Mouse (Mus musculus): ENCODE data around the gene Olfr1175-ps. TPM values are rescaled to one million over a fixed set of nuclear protein-coding genes. Genes with fewer than 3 reads are reported as not detected.

The Olfr1175-ps gene
- not detected in 2 replicates for polyA plus RNA-seq (2014; fragmentation: Nextera tagmentation; extraction: Ambion mirVana)

DNA sequence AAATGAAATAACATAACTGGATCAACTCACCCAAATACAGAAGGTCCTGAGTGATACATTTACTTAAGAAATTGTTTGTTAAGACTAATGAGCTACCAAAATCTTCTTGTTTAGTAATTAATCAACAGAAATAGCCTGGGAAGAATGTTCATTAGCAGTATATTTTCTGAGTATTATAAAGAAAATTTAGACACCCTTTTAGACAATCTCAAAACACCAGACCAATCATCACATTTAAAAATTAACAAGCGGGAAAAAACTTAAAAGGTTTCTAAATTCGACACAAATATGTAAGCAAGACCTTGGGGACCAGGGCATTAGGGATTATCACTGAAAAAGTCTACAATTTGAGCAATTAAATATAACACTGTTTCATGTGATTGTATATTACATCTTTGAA is at the start of gene Olfr1175-ps:
TSS of gene Olfr1175-ps (minus strand) at position 101 of the 400 bp plus-strand sequence.
- no peak for ATAC-seq (ENCODE audit: insufficient number of reproducible peaks, low FRiP score, low TSS enrichment, low read depth)
- Histone ChIP-seq H3K9ac (ENCODE audit: low read length) (no peak within 1 kb of the TSS), H3K27ac (replicated peaks; ENCODE audit: low read depth, low read length) (no peak within 1 kb of the TSS), H3K27me3 (ENCODE audit: control insufficient read depth, insufficient read depth, low read length) (no peaks in the 10 kb centered on the region), H3K4me1 (ENCODE audit: control insufficient read depth, insufficient read depth, low read length) (no peaks in the 10 kb centered on the region), H3K9me3 (ENCODE audit: control insufficient read depth, low read length) (no peaks in the 10 kb centered on the region), H3K4me3 (ENCODE audit: low read depth, low read length) (no peak within 1 kb of the TSS), H3K36me3 (ENCODE audit: control insufficient read depth, insufficient read depth, low read length) (no peaks in the 10 kb centered on the region), H3K4me2 (ENCODE audit: low read depth, severe bottlenecking) (no peak within 1 kb of the TSS)
- WGBS = 86% methylated on average over 2 of the region's 2 CpGs
- DNase-seq (ENCODE audit: low spot score) = no peak

DNA sequence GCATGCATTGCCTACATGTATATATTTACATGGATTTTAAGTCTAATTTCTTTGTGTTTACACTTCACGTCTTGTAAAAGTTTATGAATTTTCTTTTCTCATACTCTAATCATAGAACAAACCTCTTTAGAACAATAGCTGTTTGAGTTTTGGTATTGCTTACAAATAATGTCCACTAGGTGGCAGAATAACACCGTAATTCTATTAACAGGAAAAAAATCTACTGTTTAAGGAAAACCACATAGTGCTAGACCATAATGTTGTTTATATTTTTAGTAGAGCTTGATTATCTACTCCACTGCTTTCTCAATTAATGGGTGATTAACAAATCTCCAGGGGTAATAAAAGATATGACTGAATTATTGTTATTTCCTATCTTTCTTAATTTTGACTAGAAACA is 29.3 kb upstream of the Olfr1175-ps start:
- H3K27me3 ChIP-seq (ENCODE audit: control insufficient read depth, insufficient read depth, low read length) = no peaks in the 10 kb centered on the region
- ATAC-seq (ENCODE audit: insufficient number of reproducible peaks, low FRiP score, low TSS enrichment, low read depth) = no peak
- H3K9me3 ChIP-seq (ENCODE audit: control insufficient read depth, low read length) = no peaks in the 10 kb centered on the region
- WGBS = 4% methylated on average over 2 of the region's 2 CpGs
- no peak overlapping the region for H3K4me2 ChIP-seq (ENCODE audit: low read depth, severe bottlenecking)
- no peaks in the 10 kb centered on the region for H3K4me1 ChIP-seq (ENCODE audit: control insufficient read depth, insufficient read depth, low read length)
- no peak overlapping the region for H3K4me3 ChIP-seq (ENCODE audit: low read depth, low read length)
- no peaks in the 10 kb centered on the region for H3K36me3 ChIP-seq (ENCODE audit: control insufficient read depth, insufficient read depth, low read length)
- no peak overlapping the region for H3K27ac ChIP-seq (replicated peaks; ENCODE audit: low read depth, low read length)
- DNase-seq (ENCODE audit: low spot score) = no peak
- H3K9ac ChIP-seq (ENCODE audit: low read length) = no peak overlapping the region

GRCm38 (mm10) chr2:88346392-88346791 is 19.4 kb upstream of the Olfr1175-ps start, which contains the start of gene Olfr1177-ps:
Gene Olfr1177-ps (minus strand): TSS chr2:88346492.
- no peaks in the 10 kb centered on the region for H3K4me1 ChIP-seq (ENCODE audit: control insufficient read depth, insufficient read depth, low read length)
- ATAC-seq (ENCODE audit: insufficient number of reproducible peaks, low FRiP score, low TSS enrichment, low read depth) = no peak
- no peaks in the 10 kb centered on the region for H3K9me3 ChIP-seq (ENCODE audit: control insufficient read depth, low read length)
- H3K9ac ChIP-seq (ENCODE audit: low read length) = no peak within 1 kb of the TSS
- 81% methylated on average over 1 of the region's 1 CpGs for WGBS
- no peaks in the 10 kb centered on the region for H3K27me3 ChIP-seq (ENCODE audit: control insufficient read depth, insufficient read depth, low read length)
- no peak for DNase-seq (ENCODE audit: low spot score)
- no peaks in the 10 kb centered on the region for H3K36me3 ChIP-seq (ENCODE audit: control insufficient read depth, insufficient read depth, low read length)
- no peak within 1 kb of the TSS for H3K4me3 ChIP-seq (ENCODE audit: low read depth, low read length)
- no peak within 1 kb of the TSS for H3K27ac ChIP-seq (replicated peaks; ENCODE audit: low read depth, low read length)
- no peak within 1 kb of the TSS for H3K4me2 ChIP-seq (ENCODE audit: low read depth, severe bottlenecking)

DNA sequence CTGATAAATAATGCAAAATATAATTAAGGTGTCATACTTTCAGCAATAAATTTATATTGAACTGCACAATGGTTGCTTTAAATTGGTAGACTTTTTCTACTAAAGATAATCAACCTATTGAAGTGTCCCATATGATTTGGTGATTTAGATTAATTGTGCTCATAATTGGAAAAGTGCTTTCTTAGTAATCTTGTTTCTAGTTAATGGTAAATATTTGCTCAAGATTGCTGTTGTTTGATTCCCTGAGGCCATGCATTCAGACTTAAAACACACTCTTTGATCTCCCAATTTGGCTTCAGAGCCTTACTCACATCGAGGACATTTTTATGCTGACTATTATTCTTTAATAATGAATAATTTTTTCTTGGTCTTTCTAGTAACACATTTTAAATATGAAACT is 9.4 kb upstream of the Olfr1175-ps start, which contains the start of gene Olfr1176:
TSS of gene Olfr1176 (plus strand) at position 301 of the 400 bp plus-strand sequence.
- 79% methylated on average over 1 of the region's 1 CpGs for WGBS
- H3K4me1 ChIP-seq (ENCODE audit: control insufficient read depth, insufficient read depth, low read length) = no peaks in the 10 kb centered on the region
- DNase-seq (ENCODE audit: low spot score) (no peak), ATAC-seq (ENCODE audit: insufficient number of reproducible peaks, low FRiP score, low TSS enrichment, low read depth) (no peak)
- H3K4me2 ChIP-seq (ENCODE audit: low read depth, severe bottlenecking) = no peak within 1 kb of the TSS
- no peak within 1 kb of the TSS for H3K27ac ChIP-seq (replicated peaks; ENCODE audit: low read depth, low read length)
- no peak within 1 kb of the TSS for H3K4me3 ChIP-seq (ENCODE audit: low read depth, low read length)
- no peaks in the 10 kb centered on the region for H3K36me3 ChIP-seq (ENCODE audit: control insufficient read depth, insufficient read depth, low read length)
- H3K9ac ChIP-seq (ENCODE audit: low read length) = no peak within 1 kb of the TSS
- H3K9me3 ChIP-seq (ENCODE audit: control insufficient read depth, low read length) = no peaks in the 10 kb centered on the region
- H3K27me3 ChIP-seq (ENCODE audit: control insufficient read depth, insufficient read depth, low read length) = no peaks in the 10 kb centered on the region

- H3K9ac ChIP-seq (ENCODE audit: low read length) = no peak within 1 kb of the TSS
- H3K27ac ChIP-seq (replicated peaks; ENCODE audit: low read depth, low read length) = no peak within 1 kb of the TSS
- DNase-seq (ENCODE audit: low spot score) = no peak
- H3K4me1 ChIP-seq (ENCODE audit: control insufficient read depth, insufficient read depth, low read length) = no peaks in the 10 kb centered on the region
- 91% methylated on average over 4 of the region's 4 CpGs for WGBS
- H3K9me3 ChIP-seq (ENCODE audit: control insufficient read depth, low read length) = no peaks in the 10 kb centered on the region
- H3K4me2 ChIP-seq (ENCODE audit: low read depth, severe bottlenecking) = no peak within 1 kb of the TSS
- ATAC-seq (ENCODE audit: insufficient number of reproducible peaks, low FRiP score, low TSS enrichment, low read depth) = no peak
- no peaks in the 10 kb centered on the region for H3K27me3 ChIP-seq (ENCODE audit: control insufficient read depth, insufficient read depth, low read length)
- no peak within 1 kb of the TSS for H3K4me3 ChIP-seq (ENCODE audit: low read depth, low read length)
- no peaks in the 10 kb centered on the region for H3K36me3 ChIP-seq (ENCODE audit: control insufficient read depth, insufficient read depth, low read length)
Measured at GRCm38 (mm10) chr2:88315035-88315434, 12.0 kb downstream of the Olfr1175-ps start, which contains the start of gene Olfr1174-ps. Gene Olfr1174-ps (minus strand): TSS chr2:88315135.

GRCm38 (mm10) chr2:88279775-88280174 is 47.2 kb downstream of the Olfr1175-ps start, which contains the start of gene Olfr1173:
Gene Olfr1173 (minus strand): TSS chr2:88279875.
- no peaks in the 10 kb centered on the region for H3K27me3 ChIP-seq (ENCODE audit: control insufficient read depth, insufficient read depth, low read length)
- no peak within 1 kb of the TSS for H3K4me2 ChIP-seq (ENCODE audit: low read depth, severe bottlenecking)
- DNase-seq (ENCODE audit: low spot score) (no peak), ATAC-seq (ENCODE audit: insufficient number of reproducible peaks, low FRiP score, low TSS enrichment, low read depth) (no peak)
- no peak within 1 kb of the TSS for H3K27ac ChIP-seq (replicated peaks; ENCODE audit: low read depth, low read length)
- H3K9me3 ChIP-seq (ENCODE audit: control insufficient read depth, low read length) = no peaks in the 10 kb centered on the region
- H3K9ac ChIP-seq (ENCODE audit: low read length) = no peak within 1 kb of the TSS
- no peaks in the 10 kb centered on the region for H3K4me1 ChIP-seq (ENCODE audit: control insufficient read depth, insufficient read depth, low read length)
- H3K4me3 ChIP-seq (ENCODE audit: low read depth, low read length) = no peak within 1 kb of the TSS
- H3K36me3 ChIP-seq (ENCODE audit: control insufficient read depth, insufficient read depth, low read length) = no peaks in the 10 kb centered on the region

Other genes with a start within 250 kb of the Olfr1175-ps start
- gene Olfr1164, start 233.2 kb downstream of the Olfr1175-ps start, polyA plus RNA-seq (2014; fragmentation: Nextera tagmentation; extraction: Ambion mirVana) = not detected in 2 replicates
- not detected in 2 replicates for gene Olfr1166, start 198.9 kb downstream of the Olfr1175-ps start, polyA plus RNA-seq (2014; fragmentation: Nextera tagmentation; extraction: Ambion mirVana)
- not detected in 2 replicates for gene Olfr1167, start 172.0 kb downstream of the Olfr1175-ps start, polyA plus RNA-seq (2014; fragmentation: Nextera tagmentation; extraction: Ambion mirVana)
- gene Olfr1168, start 145.3 kb downstream of the Olfr1175-ps start, polyA plus RNA-seq (2014; fragmentation: Nextera tagmentation; extraction: Ambion mirVana) = not detected in 2 replicates
- not detected in 2 replicates for gene Olfr1170, start 98.9 kb downstream of the Olfr1175-ps start, polyA plus RNA-seq (2014; fragmentation: Nextera tagmentation; extraction: Ambion mirVana)
- gene Olfr1173, start 47.3 kb downstream of the Olfr1175-ps start, polyA plus RNA-seq (2014; fragmentation: Nextera tagmentation; extraction: Ambion mirVana) = not detected in 2 replicates
- gene Olfr1174-ps, start 12.1 kb downstream of the Olfr1175-ps start, polyA plus RNA-seq (2014; fragmentation: Nextera tagmentation; extraction: Ambion mirVana) = not detected in 2 replicates
- gene Olfr1176, start 9.5 kb upstream of the Olfr1175-ps start, polyA plus RNA-seq (2014; fragmentation: Nextera tagmentation; extraction: Ambion mirVana) = not detected in 2 replicates
- not detected in 2 replicates for gene Olfr1177-ps, start 19.3 kb upstream of the Olfr1175-ps start, polyA plus RNA-seq (2014; fragmentation: Nextera tagmentation; extraction: Ambion mirVana)
- not detected in 2 replicates for gene Olfr1178, start 59.8 kb upstream of the Olfr1175-ps start, polyA plus RNA-seq (2014; fragmentation: Nextera tagmentation; extraction: Ambion mirVana)
- not detected in 2 replicates for gene Olfr1179, start 79.2 kb upstream of the Olfr1175-ps start, polyA plus RNA-seq (2014; fragmentation: Nextera tagmentation; extraction: Ambion mirVana)
- gene Olfr1180, start 91.9 kb upstream of the Olfr1175-ps start, polyA plus RNA-seq (2014; fragmentation: Nextera tagmentation; extraction: Ambion mirVana) = not detected in 2 replicates
- not detected in 2 replicates for gene Olfr1181, start 99.0 kb upstream of the Olfr1175-ps start, polyA plus RNA-seq (2014; fragmentation: Nextera tagmentation; extraction: Ambion mirVana)
- gene Gm13757, start 121.9 kb upstream of the Olfr1175-ps start, polyA plus RNA-seq (2014; fragmentation: Nextera tagmentation; extraction: Ambion mirVana) = not detected in 2 replicates
- not detected in 2 replicates for gene Olfr1183, start 127.7 kb upstream of the Olfr1175-ps start, polyA plus RNA-seq (2014; fragmentation: Nextera tagmentation; extraction: Ambion mirVana)
- gene Olfr1184, start 156.4 kb upstream of the Olfr1175-ps start, polyA plus RNA-seq (2014; fragmentation: Nextera tagmentation; extraction: Ambion mirVana) = not detected in 2 replicates
- gene Olfr1185-ps1, start 166.1 kb upstream of the Olfr1175-ps start, polyA plus RNA-seq (2014; fragmentation: Nextera tagmentation; extraction: Ambion mirVana) = not detected in 2 replicates
- not detected in 2 replicates for gene Olfr1186, start 191.3 kb upstream of the Olfr1175-ps start, polyA plus RNA-seq (2014; fragmentation: Nextera tagmentation; extraction: Ambion mirVana)
- gene Olfr1188, start 229.7 kb upstream of the Olfr1175-ps start, polyA plus RNA-seq (2014; fragmentation: Nextera tagmentation; extraction: Ambion mirVana) = not detected in 2 replicates